18 mouse cellular contexts compared by ENCODE assay signal in the genomic region with DNA sequence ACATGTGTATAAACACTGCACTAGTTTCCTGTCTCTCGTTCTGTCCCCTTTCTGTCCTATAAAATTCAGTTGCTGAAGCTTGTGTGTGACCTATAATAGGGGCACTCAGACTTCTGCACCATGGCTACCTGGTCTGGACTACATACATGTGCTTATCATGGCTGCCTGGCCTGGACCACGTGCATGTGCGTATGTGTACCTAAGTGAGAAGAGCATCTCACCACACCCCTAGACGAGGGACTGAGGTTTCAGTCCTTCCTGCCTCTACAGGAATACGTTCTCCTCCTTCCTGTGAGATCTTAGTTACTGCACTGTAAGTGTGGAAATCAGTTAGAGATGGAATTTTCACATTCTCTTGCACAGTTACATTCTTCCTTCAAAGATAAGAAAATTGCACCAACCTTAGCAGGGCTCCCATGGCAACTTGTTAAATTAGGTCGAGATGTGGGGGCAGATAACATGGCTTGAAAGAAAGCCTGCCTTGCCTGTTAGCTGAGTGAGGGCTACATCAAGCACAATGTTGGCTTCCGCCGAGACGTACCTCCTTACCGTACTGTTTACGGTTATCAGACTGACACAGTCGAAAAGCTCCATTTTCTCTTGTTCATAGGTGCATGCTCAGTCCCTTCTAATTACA.
DNase-seq lines count a peak whose midpoint lies in the region; ATAC-seq and TF ChIP-seq lines count a peak whose summit lies in the region.
"Had no signal": no experiment of that assay in that cellular context is flagged by ENCODE, and none has a peak within 500 bp of the region (broad histone marks: within the 10 kb centered on the region; RNA-seq: fewer than 3 reads in every experiment).

No protein-coding gene starts in this region.

- DNase-seq in limb, embryonic 10.5 days (ENCODE audit: low spot score) = no peak
- DNase-seq in CD4-positive, CD25-positive, alpha-beta regulatory T cell, adult 2 months (ENCODE audit: low read depth, low spot score) = peak; percentile 88
- DNase-seq in thymus, adult 2 months = peak; percentile 76
- no peak for DNase-seq in urinary bladder, postnatal 14 days (ENCODE audit: low spot score)
- DNase-seq in urinary bladder, postnatal 25 days (ENCODE audit: low spot score) = no peak
- DNase-seq: adrenal gland, postnatal 36 days; cerebellum, adult 9-11 months; embryo, embryonic 11 days; gastrocnemius, adult 2 months; lung, embryonic 14.5 days had no signal

- H3K4me3 ChIP-seq in limb, embryonic 12.5 days (replicated peaks) = no peak overlapping the region
- no peak overlapping the region for H3K4me3 ChIP-seq in limb, embryonic 10.5 days
- no peak overlapping the region for H3K4me3 ChIP-seq in thymus, adult 2 months (ENCODE audit: control insufficient read depth, insufficient read depth, low read length)
- H3K4me3 ChIP-seq in intestine, embryonic 15.5 days (replicated peaks) = no peak overlapping the region
- H3K4me3 ChIP-seq: forebrain, embryonic 12.5 days; gastrocnemius, adult 2 months; layer of hippocampus, adult 2 months; megakaryocyte, embryonic 14.5 days; stomach, embryonic 15.5 days had no signal

- peaks cover 38% of the 10 kb centered on the region for H3K36me3 ChIP-seq in limb, embryonic 12.5 days
- peaks cover 81% of the 10 kb centered on the region for H3K36me3 ChIP-seq in limb, embryonic 10.5 days
- H3K36me3 ChIP-seq in thymus, adult 2 months (ENCODE audit: control insufficient read depth, insufficient read depth, low read length) = peaks cover 93% of the 10 kb centered on the region
- 0 out of 2 replicates have a peak, but pooled peaks cover 3% of the 10 kb centered on the region for H3K36me3 ChIP-seq in intestine, embryonic 15.5 days
- H3K36me3 ChIP-seq: forebrain, embryonic 12.5 days; stomach, embryonic 15.5 days had no signal

- WGBS in limb, embryonic 12.5 days = 90% methylated on average over 12 of the region's 12 CpGs
- WGBS in limb, embryonic 10.5 days = 88% methylated on average over 12 of the region's 12 CpGs
- 6% methylated on average over 12 of the region's 12 CpGs for WGBS in thymus, adult 2 months
- WGBS in intestine, embryonic 15.5 days = 78% methylated on average over 12 of the region's 12 CpGs

- H3K4me1 ChIP-seq in limb, embryonic 12.5 days (replicated peaks) = peaks cover 51% of the 10 kb centered on the region
- peaks cover 33% of the 10 kb centered on the region for H3K4me1 ChIP-seq in limb, embryonic 10.5 days
- H3K4me1 ChIP-seq in thymus, adult 2 months (replicated peaks; ENCODE audit: control insufficient read depth, insufficient read depth, low read length) = peaks cover 67% of the 10 kb centered on the region
- H3K4me1 ChIP-seq in intestine, embryonic 15.5 days (replicated peaks) = no peaks in the 10 kb centered on the region
- H3K4me1 ChIP-seq: forebrain, embryonic 12.5 days; stomach, embryonic 15.5 days had no signal

- H3K27ac ChIP-seq in limb, embryonic 12.5 days = 0 out of 2 replicates have a peak overlapping the region, but pooled peaks have one; percentile 12
- no peak overlapping the region for H3K27ac ChIP-seq in limb, embryonic 10.5 days
- H3K27ac ChIP-seq in thymus, adult 2 months (ENCODE audit: control insufficient read depth, insufficient read depth, low read length) = peak overlapping the region; percentile 93
- no peak overlapping the region for H3K27ac ChIP-seq in intestine, embryonic 15.5 days
- H3K27ac ChIP-seq: forebrain, embryonic 12.5 days; gastrocnemius, adult 2 months; layer of hippocampus, adult 2 months; stomach, embryonic 15.5 days had no signal

- no peaks in the 10 kb centered on the region for H3K27me3 ChIP-seq in limb, embryonic 12.5 days
- H3K27me3 ChIP-seq in limb, embryonic 10.5 days (ENCODE audit: low read depth, poor library complexity, severe bottlenecking) = no peaks in the 10 kb centered on the region
- H3K27me3 ChIP-seq in thymus, adult 2 months (ENCODE audit: control insufficient read depth, insufficient read depth, low read length) = no peaks in the 10 kb centered on the region
- no peaks in the 10 kb centered on the region for H3K27me3 ChIP-seq in intestine, embryonic 15.5 days (replicated peaks)
- H3K27me3 ChIP-seq: CH12.LX; forebrain, embryonic 12.5 days; stomach, embryonic 15.5 days had no signal

- H3K4me2 ChIP-seq in limb, embryonic 12.5 days = no peak overlapping the region
- H3K4me2 ChIP-seq in intestine, embryonic 15.5 days (replicated peaks) = no peak overlapping the region
- H3K4me2 ChIP-seq: forebrain, embryonic 12.5 days; lung, embryonic 14.5 days; stomach, embryonic 15.5 days had no signal

- no peaks in the 10 kb centered on the region for H3K9me3 ChIP-seq in limb, embryonic 12.5 days
- H3K9me3 ChIP-seq in limb, embryonic 10.5 days (replicated peaks) = no peaks in the 10 kb centered on the region
- no peaks in the 10 kb centered on the region for H3K9me3 ChIP-seq in intestine, embryonic 15.5 days
- H3K9me3 ChIP-seq: forebrain, embryonic 12.5 days; megakaryocyte, embryonic 14.5 days; stomach, embryonic 15.5 days had no signal

- H3K9ac ChIP-seq in limb, embryonic 12.5 days (replicated peaks) = no peak overlapping the region
- no peak overlapping the region for H3K9ac ChIP-seq in intestine, embryonic 15.5 days
- H3K9ac ChIP-seq: forebrain, embryonic 12.5 days; lung, embryonic 14.5 days; stomach, embryonic 15.5 days had no signal

- no peak for TF ChIP-seq POLR2A in thymus, adult 2 months (IDR thresholded peaks at IDR 0.05; ENCODE audit: control insufficient read depth, extremely low read depth, insufficient read depth, low read length, poor library complexity)

- TF ChIP-seq CTCF in thymus, adult 2 months (IDR thresholded peaks at IDR 0.05; ENCODE audit: borderline replicate concordance, control insufficient read depth, extremely low read depth, insufficient read depth, low read length, poor library complexity) = no peak

- no peak for ATAC-seq in limb, embryonic 12.5 days (ENCODE audit: insufficient number of reproducible peaks, insufficient read depth, low FRiP score, low TSS enrichment, low read depth)
- peak; percentile 35 for ATAC-seq in activated CD4-positive, CD25-positive, alpha-beta regulatory T cell, adult 4 months
- no peak for ATAC-seq in intestine, embryonic 15.5 days

Comparison
In these comparisons a context has a peak if more than half of its experiments do, and no peak if none do; other contexts are left out.
1. H3K27ac ChIP-seq: peak in limb, embryonic 12.5 days (single experiment) and thymus, adult 2 months (single experiment); none in limb, embryonic 10.5 days (single experiment) and intestine, embryonic 15.5 days (single experiment).
2. DNase-seq: peak in CD4-positive, CD25-positive, alpha-beta regulatory T cell, adult 2 months (single experiment) and thymus, adult 2 months (single experiment); none in limb, embryonic 10.5 days (single experiment), urinary bladder, postnatal 14 days (single experiment) and urinary bladder, postnatal 25 days (single experiment).